Mouse (Mus musculus): ENCODE results near the gene Efcab11.

Gene Efcab11

DNA sequence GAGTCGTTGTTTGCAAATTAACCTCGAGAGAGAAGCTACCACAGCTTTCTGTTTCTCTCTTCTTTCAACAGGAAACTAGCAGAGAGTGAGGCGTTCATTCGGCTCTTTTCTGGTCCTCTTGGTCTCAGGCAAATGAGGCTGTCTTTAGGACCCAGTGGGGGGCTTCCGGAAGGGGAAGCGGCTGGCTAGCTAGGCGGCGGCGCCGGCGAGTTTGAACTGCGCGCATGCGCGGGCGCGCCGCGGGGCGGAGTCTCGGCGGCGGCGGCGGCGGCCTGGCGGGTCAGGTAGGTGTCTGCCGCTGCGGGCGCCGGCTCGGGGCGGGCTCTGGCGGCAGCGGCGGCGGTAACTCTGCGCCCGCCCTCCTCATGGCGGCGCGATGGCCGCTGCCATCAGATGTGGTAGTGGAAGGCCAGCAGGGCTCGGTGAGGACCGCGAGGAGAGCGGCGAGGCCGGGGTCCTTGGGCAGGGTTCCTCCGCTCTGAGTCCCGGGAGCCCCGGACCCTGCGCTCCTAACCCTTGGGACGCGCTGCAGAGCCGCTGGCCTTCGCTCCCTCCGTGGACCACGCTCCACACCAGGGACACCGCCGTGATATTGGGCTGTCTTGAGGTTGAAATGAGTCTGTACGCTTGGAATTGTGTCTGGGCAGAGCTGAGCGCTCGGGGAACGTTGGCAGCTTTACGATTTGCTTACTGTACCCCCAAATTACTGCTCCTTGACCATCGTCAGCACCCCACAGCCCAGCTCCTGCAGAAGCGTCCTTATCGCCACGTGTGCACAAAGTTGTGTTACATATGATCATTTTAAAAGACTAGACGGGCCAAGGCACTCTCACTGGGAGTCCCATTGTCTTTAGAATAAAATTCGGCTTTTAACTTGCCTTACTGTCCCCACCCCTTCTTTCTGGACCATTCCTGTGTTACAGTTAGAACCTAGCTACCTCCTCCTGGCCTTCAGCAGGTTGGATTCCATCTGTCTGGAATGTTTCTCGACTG, at the start of gene Efcab11, which contains the start of gene Tdp1:
TSS of gene Efcab11 (minus strand) at position 171 of the 993 bp plus-strand sequence.
TSS of gene Tdp1 (plus strand) at position 249 of the 993 bp plus-strand sequence.
- in situ Hi-C loops (cut with MboI), result no loop called here

DNA sequence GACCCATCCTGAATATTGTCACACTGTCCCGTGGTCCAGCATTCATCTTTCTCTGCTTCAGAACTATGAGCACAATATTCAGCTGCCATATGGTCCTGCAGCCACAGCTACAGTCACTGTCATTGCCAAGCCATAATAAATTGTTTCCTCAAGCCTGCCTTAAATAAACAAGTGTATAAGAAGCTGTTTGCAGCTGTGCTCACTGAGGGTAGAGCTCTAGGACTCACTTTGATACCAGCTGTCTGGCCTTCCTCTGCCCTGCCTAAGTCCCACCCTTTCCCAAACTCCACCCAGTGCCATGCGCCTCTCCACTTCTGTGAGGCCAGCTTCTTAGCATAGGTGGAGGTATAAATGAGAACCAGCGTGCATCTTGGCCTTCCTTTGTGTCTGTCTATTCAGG, 49.4 kb upstream of the Efcab11 start:
- in situ Hi-C loops (cut with MboI), result no loop called here

DNA sequence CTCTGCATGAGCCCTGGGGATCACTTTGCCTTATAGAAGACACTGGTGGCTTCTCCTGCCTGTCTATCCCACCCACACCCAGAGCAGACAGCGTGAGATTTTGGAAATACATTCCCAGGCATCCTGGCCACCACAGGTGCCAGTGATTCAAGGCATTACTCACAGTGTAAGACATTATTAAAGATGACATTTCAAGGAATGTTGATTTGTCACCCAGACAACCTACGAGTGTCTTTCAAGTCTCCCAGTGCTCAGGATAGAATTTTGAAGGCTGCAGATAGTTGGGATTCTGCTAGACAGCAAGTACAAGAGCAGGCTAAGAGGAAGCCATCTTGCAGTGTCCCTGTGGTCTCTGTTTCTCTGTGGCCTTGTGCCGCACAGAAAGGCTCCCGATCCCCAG, 48.0 kb upstream of the Efcab11 start:
- in situ Hi-C loops (cut with MboI), result no loop called here

DNA sequence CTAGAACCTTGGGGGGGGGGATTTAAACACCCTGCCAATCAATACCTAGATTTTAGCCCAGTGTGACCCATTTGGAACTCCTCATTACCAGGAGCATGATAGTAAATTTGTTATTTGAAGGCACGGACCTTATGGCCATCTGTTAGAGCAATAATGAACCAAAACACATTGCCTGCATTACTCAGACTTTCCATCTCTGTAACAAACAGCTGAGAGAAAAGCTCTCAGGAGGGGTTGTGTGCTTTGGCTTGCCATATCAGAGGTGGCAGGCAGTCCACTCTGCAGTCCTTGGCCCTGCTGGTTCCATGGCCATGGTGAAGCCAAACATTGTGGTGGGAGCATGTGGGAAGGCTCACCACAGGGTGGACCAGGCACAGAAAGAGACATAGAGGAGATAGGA, 44.9 kb upstream of the Efcab11 start:
- in situ Hi-C loops (cut with MboI), result no loop called here

DNA sequence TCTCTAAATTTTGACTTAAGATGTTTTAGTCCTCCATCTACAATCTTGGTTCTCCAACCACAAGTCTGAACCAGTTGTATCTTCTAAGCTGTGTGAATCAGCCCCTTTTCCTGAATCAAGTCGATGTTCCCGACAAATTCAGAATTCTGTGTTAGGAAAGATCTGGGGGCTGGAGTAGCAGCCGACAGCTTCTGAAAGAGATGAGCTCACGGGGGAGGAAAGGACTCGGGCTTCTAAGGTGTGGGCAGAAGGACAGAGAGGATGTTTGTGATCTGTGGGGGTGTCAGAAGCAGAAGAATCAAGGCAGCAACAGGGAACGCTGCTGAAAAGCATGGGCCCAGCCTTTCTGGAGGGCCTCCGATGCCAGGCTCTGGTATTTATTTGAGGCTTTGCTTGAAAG, 44.1 kb upstream of the Efcab11 start:
- in situ Hi-C loops (cut with MboI), result no loop called here

DNA sequence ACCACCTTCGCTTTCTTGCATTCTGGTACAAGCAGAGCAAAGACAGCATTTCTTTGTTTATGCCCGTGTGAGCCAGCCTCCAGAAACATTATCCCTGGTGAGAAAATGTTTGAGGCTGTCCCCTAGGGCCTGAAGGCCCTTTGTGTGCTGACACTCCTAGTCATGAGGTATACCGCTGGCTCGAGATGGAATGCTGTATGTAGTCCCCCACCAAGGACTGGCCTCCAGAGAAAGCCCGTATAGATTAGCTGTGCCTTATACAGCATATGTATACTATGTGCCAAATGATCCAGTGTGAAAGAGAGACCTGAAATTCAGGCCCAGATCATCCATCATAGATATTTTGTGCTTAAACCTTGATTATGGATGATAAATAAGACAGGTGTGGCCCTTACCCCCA, 39.5 kb upstream of the Efcab11 start:
- in situ Hi-C loops (cut with MboI), result no loop called here

DNA sequence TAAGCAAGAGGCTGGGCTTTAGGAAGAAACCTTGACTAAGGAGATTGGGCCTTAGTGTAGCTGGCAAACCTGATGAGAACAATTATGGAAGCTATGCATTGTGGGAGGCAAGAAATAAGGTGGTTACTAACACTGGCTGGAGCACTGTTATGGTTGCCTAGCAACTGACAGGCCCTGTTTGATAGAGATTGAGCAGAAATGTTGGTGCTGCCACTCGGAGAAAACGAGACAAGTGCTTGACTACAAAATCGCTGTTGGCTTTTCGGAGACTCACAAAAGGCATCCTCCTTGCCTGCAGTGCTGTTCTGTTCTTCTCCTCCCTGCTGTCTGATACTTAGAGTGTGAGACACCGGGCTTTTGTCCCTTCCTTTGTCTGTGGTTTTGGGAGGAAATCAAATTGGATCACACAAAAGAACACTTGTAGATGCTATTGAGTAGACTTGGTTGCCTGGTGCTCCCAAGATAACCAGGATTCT, 38.9 kb upstream of the Efcab11 start:
- in situ Hi-C loops (cut with MboI), result no loop called here

DNA sequence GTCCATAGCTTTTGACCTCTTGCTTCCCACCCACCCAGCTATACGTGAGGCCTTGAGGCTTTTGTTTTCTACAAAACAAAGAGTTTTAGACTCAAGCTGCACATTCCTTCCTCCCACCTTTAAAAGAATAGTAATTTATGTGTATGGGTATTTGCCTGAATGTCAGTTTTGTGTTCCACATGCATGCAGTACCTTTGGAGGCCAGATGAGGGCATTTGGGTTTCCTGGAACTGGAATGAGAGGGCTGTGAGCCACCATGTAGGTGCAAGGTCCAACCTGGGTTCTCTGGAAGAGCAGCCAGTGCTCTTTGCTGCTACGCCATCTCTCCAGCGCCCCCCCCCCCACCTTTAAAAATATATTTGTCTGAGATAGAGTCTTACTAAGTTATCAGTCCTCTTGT, 36.8 kb upstream of the Efcab11 start:
- in situ Hi-C loops (cut with MboI), result no loop called here

DNA sequence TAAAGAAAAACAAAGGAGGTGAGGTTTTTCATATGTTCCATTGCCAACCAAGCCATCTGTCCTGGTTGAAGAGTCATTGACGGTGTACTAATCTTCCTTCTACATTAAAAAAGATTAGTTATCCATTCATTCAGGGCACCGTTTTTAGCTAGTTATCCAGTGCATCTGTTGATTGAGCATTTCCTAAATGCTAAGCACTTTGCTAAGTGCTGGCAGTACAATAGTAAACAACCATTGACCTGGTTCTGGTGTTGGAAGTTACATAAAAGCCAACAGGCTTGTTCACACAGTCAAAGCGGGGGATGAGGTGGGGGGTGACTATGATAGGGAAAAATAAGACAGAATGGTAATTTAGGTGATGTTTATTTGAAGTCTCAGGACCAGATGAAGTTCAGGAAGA, 35.4 kb upstream of the Efcab11 start:
- in situ Hi-C loops (cut with MboI), result no loop called here

DNA sequence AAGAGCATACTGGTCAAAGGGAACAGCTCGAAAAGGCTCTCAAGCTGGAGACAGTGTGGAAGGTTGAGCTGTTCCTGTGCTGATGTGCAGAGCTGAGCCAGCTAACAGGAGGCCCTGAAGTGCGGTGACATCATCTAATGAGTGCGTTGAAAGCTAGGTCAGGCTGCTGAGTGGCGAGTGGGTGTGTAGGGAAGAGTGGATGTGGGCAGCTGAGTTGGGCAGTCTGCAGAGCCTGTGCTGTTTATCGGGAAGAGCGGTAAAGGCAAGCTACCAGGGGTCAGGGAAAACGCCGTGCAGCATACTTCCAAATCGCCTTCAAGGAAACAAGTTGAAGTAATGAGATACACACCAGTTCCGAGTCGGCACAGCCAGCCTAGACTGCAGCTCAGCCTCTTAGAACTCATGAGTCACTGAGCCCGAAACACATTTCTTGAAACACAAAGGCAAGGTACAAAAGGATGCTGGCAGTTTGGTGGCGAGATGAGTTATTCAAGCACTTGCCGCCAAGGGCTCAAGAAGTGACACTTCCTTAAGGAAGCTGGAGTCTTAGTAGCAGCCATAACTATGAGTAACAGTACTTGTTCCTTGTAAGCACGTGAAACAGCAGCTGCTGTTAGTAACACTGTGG, 33.7 kb upstream of the Efcab11 start:
- in situ Hi-C loops (cut with MboI), result no loop called here

DNA sequence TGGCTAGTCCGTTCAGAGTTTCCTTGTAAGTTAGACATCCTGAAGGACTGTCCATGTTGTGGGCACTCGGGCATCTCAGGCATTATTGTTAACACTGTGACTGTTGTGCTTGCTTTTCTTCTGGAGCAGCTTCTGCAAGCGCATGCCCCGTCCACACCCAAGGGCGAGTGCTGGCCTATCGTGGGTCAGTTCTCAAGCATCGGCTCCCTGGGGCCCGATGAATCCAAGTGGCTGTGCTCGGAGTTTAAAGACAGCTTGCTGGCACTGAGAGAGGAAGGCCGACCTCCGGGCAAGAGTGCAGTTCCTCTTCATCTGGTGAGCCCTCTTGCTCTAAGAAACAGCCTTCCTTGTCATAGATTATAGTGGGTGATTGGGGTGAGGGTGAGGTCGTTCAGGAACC, 27.2 kb upstream of the Efcab11 start:
- in situ Hi-C loops (cut with MboI), result no loop called here

DNA sequence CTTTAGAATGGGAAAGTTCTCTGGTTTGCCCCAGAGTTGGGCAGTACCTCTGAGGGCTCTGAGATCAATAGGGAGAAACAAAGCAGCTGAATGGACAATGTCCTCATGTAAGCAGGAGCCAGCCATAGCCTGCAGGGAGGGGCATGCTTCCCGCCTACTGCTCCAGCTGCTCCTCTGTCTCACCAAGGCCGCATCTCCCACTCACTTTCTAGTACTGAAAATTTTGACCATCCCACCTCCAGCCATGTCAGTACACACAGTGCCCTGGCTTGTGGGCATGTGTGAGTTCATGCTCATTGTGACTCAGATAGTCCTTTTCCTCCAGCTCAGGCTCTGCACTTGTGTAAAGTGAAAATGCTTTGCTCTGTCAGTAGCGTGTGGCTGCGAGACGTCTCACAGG, 20.3 kb upstream of the Efcab11 start:
- in situ Hi-C loops (cut with MboI), result no loop called here

DNA sequence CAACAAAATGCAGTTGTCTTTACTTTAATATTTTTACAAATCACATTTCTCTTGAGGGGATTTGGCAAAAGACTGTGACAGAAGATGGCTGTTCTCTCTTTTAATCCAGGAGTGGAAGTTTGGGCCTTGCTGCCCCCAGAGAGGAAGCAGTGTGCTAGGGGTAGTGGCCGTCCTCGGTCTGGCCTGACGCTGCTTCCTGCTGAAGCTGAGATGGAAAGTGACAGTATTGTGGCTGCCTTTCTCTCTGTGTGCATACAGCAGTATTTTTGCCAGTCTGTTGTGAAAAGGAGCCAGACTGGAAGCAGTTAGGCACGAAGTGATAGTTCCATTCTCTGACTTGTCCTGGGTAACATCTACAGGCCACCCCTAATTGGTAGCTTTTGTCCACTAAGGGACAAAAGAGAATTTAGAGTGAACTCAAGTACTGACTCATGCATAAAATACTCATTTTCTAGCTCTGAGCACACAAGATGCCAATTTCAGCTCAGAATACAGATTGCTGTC, 18.7 kb upstream of the Efcab11 start:
- in situ Hi-C loops (cut with MboI), result no loop called here

DNA sequence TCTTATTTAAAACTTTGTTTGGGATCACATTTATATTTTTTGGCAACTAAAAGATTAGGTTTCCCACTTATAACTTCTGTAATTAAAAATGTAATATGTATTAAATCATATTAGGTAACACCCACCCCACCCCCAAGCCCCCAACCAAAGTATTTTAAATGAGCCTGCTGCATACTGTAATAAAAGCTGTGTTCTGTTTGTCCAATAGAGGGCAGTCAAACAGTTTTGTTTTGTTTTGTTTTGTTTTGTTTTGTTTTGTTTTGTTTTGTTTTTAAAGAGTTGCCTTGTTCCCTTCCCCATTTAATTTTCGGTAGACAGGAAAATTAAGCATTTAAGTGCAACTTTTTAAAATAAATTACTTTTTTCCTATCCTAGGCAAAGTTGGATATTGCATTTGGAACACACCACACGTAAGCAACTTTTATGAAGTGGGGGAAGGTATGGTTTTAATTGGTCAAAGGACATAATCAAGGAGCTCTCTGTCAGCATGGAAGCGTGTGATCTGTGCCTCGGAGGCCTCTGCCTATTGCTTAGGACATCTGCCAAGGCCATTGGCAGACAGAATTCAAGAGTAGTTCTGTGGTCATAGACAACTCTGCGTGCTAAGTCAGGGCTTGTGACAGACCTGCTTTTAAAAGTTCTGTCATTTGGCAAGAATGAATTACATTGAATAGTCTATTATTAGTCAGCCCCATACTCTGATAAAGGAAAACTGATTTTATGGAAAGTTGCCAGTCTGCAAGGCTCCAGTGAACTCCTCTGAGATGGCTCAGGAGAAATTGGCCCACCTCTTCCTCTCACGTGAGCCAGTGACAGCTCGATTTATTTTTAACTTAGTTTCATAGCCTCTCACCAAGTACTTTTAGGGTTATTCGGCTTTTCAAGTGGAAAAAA, 18.0 kb upstream of the Efcab11 start:
- in situ Hi-C loops (cut with MboI), result no loop called here

DNA sequence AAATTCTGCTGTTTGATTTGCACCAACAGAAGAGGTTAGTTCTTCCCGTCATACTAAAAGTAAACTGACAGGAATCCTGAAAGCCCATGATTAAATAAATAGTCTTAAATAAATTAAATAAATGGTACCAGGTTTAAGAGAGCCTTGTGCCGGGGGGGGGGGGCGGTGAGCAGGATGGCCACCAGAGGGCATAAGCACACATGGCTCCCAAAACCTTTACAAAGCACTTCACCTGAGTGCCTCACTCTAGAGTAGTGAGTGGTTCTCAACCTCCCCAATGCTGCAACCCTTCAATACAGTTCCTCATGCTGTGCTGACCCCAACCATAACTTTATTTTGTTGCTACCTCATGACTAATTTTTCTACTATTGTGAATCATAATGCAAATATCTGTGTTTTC, 15.8 kb upstream of the Efcab11 start:
- in situ Hi-C loops (cut with MboI), result no loop called here

DNA sequence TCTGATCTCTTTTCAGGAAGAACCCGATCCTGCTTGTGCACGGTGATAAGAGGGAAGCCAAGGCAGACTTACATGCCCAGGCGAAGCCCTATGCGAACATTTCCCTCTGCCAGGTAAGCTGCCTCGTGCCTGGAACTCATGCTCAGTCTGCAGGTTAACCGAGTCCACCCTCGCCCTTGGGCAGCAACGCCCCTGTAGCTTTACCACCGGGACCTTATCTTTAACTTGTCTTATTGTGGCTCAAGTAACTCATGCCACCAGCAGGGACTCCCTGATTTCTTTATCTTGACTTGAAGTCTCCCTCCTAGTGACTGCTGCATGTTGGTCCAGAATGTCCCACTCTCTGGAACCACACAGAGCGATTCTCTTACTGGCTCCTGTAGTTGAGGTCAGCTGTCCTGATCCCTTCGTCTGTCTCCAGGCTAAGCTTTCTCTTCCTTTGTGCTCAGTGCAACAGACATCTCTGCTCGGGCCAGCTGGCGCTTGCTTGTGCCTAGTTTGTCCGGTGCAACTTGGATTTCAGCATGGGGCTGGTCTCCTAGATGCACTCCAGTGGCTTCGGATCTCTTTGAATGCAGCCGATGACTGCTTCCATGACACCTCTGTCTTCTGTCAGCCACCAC, 14.1 kb upstream of the Efcab11 start:
- in situ Hi-C loops (cut with MboI), result no loop called here

DNA sequence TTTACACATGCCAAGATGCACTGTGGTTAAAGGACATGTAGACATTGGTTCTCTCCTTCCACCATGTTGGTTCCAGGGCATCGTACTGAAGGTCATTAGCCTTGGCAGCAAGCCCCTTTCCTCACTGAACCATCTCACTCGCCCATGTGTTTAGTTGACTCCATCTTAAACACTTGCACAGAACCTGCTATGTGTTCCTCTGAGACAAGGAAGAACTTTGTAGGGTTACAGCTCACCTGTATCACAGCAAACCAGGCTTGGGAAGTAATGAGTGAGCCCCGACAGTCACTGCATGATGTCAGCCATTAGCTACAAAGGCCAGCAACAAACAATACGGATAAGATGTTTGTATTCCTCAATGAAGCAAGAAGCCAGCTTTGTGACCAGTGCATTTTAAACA, 13.6 kb upstream of the Efcab11 start:
- in situ Hi-C loops (cut with MboI), result no loop called here

DNA sequence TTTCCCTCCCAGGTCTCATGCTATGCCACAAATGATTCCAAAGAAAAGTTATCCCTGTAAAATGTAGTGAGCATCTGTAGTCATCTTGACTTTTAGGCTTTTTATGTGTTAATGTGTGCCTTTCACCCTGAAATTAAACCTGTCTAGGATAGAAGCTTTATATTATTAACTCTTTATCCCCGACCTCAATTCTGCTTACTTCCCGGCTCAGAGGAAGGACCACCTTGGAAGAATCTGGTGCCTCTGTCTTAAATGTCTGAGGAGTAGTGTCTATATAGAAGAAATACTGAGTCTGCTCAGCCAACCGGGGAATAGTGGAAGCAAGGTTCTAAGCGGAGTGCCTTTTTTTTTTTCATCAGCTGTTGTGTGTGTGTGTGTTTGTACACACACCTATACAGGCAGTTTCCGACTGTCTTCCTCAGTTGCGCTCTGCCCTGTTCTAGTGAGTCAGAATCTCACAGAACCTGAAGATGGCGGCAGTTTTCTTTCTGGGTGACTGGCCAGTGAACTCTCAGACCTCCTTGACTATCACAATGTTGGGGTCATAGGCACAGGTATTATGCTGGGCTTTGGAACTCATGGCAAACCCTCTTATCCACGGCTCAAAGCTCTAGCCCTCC, 1.2 kb upstream of the Efcab11 start:
- in situ Hi-C loops (cut with MboI), result no loop called here

DNA sequence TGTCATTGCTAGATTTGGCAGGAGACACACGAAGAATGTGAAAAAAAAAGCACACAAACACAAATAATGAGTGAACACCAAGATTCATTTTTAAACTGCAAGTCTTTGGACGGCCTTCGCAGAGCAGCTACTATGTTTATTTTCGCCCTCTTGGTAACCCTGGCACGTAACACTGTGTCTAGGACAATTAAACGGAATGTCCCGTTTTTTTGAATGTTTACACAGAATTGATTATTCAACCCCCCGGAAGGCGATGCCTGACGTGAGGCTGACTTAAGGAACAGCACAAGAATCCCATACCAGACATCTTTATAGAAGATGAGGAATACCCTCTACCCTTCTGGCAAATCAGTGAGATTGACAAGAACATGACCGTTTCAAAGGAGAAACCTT, 530 bp downstream of the Efcab11 start:
- in situ Hi-C loops (cut with MboI), result no loop called here

DNA sequence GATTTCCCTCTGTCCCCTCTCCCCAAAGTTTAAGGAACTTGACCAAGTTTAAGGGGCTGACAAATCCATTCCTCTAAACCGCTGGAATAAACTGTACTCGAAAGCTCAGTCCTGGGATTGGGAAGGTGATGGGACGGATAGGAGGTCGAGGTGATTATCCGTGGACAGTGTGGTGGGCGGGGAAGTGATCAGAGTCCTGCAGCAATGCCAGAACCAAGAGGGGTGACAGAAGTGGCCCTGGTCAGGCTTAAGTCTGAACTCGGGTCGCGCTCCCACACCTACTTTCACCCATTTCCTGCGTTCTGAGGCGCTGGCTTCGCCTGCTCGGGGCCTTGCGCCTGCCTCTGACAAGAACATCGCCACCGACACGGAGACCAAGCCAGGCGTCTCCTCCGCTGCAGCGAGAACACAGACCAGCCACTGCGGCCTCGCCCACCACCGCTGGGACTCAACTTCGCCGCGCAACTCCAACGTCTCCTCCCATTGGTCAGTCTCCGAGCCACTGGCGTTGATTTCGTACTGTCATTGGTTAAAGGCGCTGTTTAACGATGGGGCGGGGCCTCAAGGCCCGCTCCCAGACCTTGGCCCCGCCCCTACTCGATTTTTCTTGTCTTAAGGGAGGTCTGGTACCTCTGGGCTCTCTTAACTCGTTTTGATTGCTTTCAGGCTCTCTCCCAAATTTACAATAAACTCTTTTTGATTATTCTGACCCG, 1.1 kb downstream of the Efcab11 start:
- in situ Hi-C loops (cut with MboI), result no loop called here

Data from mature B cell (primary cell).